Mouse (Mus musculus): Measurements from ENCODE around the gene Sfi1. TPM values are rescaled to one million over a fixed set of nuclear protein-coding genes. Genes with fewer than 3 reads are reported as not detected.
"Not testable (repeated sequence)": the region's sequence is repeated elsewhere in the genome, so short reads cannot be mapped to it uniquely, and the experiment has no call there.

Gene Sfi1
- total RNA-seq, 2 experiments from 2014 or later: 43.7 to 73.1 TPM

DNA sequence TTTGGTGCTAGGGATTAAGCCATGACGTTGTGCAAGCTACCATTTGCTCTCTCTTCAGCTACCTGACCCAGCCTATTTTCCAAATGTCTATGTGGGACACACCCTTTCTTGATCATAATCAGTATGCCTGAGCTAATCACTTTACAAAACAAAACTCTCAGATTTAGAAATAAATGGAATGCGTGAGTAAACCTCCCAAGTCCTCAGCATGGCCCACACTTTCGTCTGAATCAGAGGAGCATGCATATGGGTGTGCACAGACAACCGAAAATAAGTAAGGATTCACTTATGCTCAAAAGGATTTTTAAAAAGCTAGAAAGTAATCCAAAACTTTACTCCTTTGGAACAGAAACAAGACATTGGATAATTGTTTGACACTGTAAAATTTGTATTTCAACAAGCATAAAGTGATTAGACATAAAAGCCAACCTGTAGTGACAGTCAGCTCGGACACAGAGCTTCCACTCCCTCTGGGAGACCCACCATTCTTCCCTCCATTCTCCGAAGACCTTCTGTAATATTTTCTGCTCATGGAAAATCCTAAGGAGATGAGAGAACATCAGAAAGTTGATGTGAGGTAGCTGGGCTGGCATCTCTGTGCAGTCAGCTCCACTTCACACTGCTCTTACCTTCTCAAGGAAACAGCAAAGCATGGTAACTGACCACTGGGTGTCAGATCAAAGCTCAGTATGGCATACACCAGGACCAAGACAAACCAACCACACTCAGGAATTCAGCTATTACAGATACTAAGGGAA lies 14.1 kb downstream of the Sfi1 start:
- intact Hi-C loops (cut with DNase I): not testable (repeated sequence)

DNA sequence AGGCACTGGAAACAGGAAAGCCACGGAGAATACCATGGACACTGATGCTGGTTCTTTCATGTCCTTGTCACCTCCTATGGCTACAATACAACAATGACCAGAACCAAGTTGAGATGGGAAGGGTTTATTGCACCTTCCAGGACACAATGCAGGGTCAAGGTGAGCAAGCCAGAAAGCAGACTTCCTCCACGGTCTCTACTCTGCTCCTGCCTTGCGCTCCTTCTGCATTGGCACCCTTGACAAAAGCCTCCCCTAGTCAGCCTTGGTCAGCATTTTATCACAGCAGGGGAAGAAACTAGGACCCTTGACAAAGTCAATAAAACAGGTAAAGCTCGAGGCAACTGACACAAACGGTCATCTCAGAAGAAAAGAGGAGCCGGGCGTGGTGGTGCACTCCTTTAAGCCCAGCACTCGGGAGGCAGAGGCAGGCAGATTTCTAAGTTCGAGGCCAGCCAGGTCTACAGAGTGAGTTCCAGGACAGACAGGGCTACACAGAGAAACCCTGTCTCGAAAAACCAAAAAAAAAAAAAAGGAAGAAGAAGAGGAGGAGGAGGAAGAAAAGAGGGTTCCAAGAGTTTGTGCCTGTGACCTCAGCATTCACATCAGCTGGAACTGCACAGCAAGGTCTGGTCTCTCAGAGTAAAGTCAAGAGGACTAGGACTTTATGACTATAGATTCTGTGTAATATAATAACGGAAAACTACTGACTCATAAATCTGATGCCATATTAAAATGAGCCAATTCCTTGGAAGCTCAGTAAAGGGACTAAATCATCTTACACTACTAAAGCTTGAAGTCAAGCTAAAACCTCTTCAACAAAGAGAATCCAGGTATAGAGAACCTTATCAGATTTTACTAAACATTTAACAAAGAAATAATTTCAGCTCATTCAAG lies 19.6 kb downstream of the Sfi1 start:
- intact Hi-C loops (cut with DNase I): not testable (repeated sequence)

More for the DNA sequence above, 14.1 kb downstream of the Sfi1 start:
- DNase-seq (ENCODE audit: low spot score in 2 of 2): not testable (repeated sequence)

DNA sequence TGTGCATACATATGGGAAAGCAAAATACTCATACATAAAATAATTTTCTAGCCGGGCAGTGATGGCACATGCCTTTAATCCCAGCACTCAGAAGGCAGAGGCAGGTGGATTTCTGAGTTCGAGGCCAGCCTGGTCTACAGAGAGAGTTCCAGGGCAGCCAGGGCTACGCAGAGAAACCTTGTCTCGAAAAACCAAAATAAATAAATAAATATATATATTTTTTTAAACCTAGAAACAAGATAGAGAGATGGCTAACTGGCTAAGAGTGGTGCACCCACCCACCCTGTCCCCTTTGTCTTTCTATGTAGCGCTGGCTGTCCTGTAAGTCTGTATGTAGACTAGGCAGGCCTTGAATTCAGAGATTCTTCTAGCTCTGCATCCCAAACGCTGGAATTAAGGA lies 20.7 kb downstream of the Sfi1 start:
- intact Hi-C loops (cut with DNase I); DNase-seq (ENCODE audit: low spot score in 2 of 2): not testable (repeated sequence)

More for the DNA sequence above, 19.6 kb downstream of the Sfi1 start:
- DNase-seq (ENCODE audit: low spot score in 2 of 2): peak; percentile 68 to 69

DNA sequence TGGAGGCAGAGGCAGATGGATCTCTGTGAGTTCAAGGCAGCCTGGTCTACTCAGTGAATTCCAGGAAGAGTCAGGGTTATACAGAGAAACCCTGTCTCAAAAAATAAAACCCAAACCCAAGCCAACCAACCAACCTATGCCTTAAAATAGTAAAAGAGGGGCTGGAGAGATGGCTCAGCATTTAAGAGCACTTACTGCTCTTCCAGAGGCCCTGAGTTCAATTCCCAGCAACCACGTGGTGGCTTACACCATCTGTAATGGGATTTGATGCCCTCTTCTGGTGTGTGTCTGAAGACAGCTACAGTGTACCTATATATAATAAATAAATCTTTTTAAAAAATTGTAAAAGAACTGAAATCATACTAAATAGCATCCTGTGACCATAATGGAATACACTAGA lies 21.3 kb downstream of the Sfi1 start:
- peak in 1 of 2 experiments; percentile 53 for DNase-seq (ENCODE audit: low spot score in 2 of 2)
- intact Hi-C loops (cut with DNase I): not testable (repeated sequence)

DNA sequence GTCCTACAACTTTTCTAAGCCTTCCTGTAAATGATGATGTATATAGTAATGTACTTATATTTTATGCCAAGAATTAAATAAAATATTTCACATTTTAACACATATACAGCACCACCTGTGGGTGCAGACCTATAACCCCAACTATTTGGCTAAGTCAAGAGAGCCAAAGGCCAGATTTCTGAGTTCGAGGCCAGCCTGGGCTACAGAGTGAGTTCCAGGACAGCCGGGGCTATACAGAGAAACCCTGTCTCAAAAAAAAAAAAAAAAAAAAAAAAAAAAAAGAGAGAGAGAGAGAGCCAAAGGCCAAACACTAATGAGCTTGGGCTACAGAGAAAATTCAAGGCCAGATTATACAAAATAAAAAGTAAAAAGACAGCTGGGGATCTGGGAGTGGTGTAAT lies 24.2 kb downstream of the Sfi1 start:
- DNase-seq (ENCODE audit: low spot score in 2 of 2); intact Hi-C loops (cut with DNase I): not testable (repeated sequence)

DNA sequence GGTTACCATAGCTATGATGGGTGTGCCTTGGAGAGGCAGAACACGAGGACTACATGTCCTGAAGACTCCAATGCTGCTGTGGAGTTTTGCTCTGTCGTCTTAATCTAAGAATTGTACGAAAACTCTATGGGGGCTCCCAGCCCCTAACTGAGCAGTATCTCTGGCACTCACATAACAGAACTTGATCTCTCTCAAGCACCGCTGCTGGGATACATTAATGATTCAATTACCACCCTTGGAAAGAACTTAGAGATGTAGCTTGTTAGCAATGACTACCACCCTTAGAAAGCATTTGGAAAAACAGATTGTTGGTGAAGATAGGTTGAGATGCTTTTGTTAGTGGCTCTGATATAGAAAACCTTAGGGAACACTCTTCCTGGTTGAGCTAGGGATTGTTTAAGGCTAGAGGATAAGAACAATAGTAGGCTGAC lies 25.7 kb downstream of the Sfi1 start:
- DNase-seq (ENCODE audit: low spot score in 2 of 2): peak in 1 of 2 experiments; percentile 52
- intact Hi-C loops (cut with DNase I): not testable (repeated sequence)

DNA sequence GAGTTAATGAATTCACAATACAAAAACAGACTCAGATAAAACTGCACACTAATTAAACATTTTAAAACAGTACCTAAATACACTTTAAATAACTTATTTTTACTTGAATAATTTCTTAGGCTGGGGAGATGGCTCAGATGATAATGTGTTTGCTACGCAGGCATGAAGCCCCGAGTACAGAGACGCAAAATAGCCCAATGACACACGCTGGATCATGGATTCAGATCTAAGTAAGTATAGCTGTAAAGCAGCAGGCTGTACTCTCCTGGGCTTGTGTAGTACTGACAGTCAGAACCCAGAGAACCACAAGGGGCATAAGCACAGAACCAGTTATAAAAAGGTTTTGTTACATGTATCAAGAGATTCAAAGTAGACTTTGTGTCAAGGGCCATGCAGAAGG lies 26.1 kb downstream of the Sfi1 start:
- intact Hi-C loops (cut with DNase I); DNase-seq (ENCODE audit: low spot score in 2 of 2): not testable (repeated sequence)

DNA sequence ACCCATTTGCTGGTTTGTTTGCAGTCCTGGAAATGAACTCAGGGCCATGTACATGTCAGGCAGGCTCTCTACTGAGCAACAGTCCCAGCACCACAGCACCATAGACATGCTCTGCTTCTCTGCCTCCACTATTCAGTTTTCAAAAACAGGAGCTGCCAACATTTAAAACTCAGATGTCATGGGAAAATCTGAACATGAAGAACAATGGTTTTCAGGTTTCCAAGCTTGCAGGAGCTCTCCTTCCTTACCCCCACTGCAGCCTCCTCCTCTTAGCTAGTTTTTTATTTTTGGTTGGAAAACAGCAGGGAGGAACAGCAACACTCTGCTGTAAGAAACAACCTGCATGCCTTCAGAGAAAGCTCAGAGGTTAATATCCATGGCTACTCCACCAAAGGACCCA lies 26.9 kb downstream of the Sfi1 start:
- intact Hi-C loops (cut with DNase I); DNase-seq (ENCODE audit: low spot score in 2 of 2): not testable (repeated sequence)

DNA sequence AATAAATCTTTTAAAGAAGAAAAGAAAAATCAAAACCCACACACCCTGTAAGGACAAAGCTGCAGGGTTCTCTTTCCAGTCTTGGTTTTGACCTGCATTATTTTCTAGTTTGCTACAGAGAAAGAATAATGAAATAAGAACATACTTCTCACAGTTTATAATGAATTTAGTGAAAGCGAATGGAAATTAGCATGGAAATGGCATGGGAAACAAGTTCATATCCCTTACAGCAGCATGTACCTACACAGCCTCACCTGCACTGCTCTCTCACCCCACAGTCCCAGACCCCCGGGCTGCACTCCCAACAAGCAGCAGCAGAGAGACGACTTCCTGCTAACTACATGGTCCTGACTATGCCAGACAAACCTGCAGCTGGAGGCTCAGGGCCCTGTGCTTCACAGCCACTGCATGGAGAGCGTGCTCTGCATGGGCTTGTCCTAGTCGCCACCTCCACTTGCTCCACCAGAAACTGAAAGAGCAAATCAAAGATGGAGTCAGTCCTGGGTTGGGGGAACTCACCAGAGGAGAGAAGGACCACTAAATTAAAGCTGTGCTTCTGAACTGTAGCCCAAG lies 28.0 kb downstream of the Sfi1 start:
- intact Hi-C loops (cut with DNase I): not testable (repeated sequence)

DNA sequence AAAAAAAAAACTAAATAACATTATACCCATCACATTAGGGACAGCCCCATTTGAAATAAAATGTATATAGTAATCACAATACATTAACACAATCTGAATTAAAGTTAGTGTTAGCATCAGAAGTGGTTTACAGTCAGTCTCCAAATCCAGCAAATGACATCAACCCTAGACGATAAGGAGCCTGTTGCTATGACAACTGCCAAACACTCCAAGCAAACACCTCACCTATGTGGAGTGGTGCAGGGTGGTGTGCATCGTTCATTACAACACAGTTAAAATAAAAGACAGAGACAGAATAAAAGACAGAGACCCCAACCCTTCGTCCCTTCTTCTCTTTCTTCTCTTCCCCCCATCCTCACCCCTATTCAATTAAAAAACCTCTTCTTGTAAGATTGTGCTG lies 29.6 kb downstream of the Sfi1 start:
- DNase-seq (ENCODE audit: low spot score in 2 of 2); intact Hi-C loops (cut with DNase I): not testable (repeated sequence)

More for the DNA sequence above, 28.0 kb downstream of the Sfi1 start:
- DNase-seq (ENCODE audit: low spot score in 2 of 2): not testable (repeated sequence)

DNA sequence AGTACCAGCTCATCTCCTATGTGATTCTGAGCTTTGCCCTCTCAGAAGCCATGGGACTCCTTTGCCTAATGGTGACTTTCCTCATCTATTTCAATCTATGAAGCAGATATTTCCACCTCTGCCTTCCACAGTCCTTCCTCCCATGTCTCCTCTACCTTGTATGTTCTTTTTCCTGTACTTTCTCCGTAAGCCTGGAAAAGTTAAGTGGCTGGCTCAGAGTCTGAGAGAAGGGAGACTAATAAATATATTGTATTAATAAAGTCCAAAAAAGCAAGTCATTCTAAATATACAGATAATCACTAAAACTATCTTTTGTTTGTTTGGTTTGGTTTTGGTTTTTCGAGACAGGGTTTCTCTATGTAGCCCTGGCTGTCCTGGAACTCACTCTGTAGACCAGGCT lies 30.1 kb downstream of the Sfi1 start:
- DNase-seq (ENCODE audit: low spot score in 2 of 2); intact Hi-C loops (cut with DNase I): not testable (repeated sequence)

DNA sequence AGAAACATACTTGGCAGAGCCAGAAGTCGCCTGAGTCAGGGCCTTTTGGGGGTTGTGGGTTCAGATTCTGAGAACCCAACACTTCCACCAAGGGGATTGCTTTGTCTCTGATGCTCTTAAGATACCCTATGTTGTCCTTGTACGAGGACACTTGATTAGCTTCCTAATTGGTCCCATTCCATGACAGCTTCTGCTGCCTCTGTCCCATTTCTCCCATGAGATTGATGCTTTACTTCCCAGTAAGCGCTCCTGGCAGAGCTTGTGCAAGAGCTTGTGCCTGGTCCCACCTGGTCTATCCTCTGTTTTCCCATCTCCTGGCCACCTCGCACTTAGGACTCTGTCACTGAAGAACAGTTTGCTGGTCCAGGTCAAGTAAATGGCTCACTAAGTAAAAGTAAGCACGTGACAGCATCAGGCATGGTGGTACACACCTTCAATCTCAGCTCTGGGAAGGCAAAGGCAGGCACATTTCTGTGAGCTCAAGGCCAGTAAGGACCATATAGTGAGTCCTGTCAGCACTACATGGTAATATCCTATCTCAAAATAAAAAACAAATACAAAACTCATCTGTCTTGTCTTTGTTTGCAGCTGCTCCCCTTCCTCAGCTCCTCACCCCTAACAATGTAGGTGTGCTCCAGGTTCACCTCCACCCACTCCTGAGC lies 30.9 kb downstream of the Sfi1 start:
- intact Hi-C loops (cut with DNase I): not testable (repeated sequence)
- peak; percentile 59 to 71 for DNase-seq (ENCODE audit: low spot score in 2 of 2)

DNA sequence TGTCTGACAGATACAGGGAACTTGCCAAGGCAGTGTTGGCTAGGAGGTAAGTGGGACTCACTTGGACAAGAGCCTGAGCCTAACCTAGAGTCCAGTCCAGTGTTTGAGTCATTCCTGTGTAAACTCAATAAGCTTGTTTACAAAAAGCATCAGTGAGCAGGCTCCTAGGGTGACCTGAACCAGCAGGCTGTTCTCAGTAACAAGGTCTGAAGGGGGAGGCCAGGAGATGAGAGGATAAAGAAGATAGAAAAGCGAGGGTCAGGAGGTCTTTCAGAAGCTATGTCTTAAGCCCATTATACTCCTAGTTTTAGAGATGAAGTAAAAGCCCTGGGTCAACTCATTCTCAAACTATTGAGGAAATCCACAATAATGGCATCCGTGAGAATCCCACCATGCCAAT lies 31.9 kb downstream of the Sfi1 start:
- DNase-seq (ENCODE audit: low spot score in 2 of 2): peak in 1 of 2 experiments; percentile 64
- intact Hi-C loops (cut with DNase I): not testable (repeated sequence)

DNA sequence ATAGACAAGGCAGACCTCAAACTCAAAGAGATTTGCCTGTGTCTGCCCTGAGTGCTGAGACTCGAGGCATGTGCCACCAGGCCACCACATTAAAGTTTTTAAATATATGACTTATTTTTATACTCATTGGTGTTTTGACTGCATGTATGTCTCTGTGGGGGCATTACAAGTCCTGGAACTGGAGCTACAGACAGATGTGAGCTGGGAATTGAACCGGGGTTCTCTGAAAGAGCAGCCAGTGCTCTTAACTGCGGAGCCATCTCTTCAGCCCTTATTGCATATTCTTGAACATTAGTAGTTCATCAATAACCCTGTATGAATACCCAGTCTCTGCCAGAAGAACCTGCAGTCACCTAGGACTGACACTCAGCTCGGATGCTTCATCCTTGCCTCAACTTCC lies 34.5 kb downstream of the Sfi1 start:
- DNase-seq (ENCODE audit: low spot score in 2 of 2): not testable (repeated sequence)

DNA sequence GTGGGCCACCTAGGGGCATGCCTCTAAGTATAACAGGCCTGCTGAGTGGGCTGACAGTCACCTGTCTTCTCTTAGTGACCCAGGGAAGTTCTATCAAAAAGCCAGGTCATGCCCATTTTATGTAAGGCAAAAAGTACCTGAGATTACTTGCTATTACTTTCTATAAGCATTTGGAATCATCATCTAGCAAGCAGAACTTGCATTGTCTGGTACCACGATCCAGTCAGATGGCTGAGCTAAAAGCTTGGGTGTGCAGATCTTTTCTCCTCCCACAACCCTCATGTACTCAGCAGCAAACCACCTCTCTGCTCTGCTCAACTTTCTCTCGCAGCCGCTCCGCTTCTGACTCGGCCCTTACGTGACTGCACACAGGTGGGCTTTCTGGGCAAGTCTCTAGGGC lies 35.3 kb downstream of the Sfi1 start:
- intact Hi-C loops (cut with DNase I): not testable (repeated sequence)
- DNase-seq (ENCODE audit: low spot score in 2 of 2): peak in 1 of 2 experiments; percentile 47

More for the DNA sequence above, 34.5 kb downstream of the Sfi1 start:
- intact Hi-C loops (cut with DNase I): not testable (repeated sequence)

DNA sequence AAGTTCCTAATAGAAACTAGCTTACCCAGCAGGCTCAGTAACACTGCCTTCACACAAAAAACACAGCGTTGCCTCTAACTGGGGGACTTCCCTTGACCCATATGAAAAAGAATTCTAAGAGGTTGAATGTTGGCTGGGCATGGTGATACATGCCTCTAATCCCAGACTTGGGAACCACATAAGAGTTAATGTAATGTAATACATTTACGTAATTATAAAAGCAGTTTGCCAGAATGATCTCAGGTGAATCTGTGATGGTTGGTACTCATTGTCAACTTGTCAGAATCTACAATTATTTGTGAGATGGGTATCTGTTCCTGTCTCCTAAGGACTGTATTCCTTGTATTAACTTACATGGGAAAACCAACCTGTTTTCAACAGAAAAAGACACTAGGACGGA lies 36.3 kb downstream of the Sfi1 start:
- DNase-seq (ENCODE audit: low spot score in 2 of 2); intact Hi-C loops (cut with DNase I): not testable (repeated sequence)

DNA sequence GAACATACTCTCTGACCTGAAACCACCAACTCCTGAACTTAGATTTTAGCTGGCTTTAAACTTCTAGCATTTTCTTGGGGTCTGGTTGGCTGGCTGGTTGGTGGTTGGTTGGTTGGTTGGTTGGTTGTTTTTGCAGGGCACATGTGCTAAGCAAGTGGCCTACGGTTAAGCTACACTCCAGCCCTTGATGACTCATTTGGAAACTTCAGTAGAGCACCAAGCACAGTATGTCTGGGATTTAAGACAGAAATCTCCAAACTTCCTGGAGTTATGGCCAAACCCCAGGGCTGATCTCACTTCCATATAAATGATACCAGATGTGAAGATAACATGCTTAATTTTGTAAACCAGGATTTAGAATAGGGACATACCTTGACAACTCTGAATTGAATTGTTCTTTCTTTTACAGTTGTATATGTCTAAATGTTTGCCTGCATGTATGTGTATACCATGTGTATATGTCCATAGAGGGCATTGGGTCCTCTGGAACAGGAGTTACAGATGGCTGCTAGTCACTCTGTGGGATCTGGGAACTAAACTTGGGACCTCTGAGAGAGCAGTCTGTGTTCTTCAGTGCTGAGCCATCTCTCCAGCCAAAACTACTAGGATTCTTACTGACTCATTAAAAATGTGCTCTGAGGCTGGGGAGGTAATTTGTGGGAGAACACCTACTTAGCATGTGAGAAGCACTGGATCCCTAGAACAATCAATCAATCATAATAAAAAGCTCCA lies 39.4 kb downstream of the Sfi1 start:
- DNase-seq (ENCODE audit: low spot score in 2 of 2): peak; percentile 48 to 71
- intact Hi-C loops (cut with DNase I): not testable (repeated sequence)

DNA sequence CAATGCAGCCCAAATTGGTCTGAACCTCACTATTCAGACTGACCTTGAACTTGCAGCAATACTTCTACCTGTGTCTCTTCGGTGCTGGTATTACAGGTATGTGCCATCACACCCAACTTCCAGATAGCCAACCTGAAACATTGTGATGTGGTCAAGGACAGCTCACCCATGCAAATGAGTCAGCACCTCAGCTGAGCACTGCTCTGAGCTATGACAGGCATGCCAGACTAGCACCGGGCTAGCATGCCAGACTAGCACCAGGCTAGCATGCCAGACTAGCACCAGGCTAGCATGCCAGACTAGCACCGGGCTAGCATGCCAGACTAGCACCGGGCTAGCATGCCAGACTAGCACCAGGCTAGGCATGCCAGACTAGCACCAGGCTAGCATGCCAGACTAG lies 41.9 kb downstream of the Sfi1 start:
- DNase-seq (ENCODE audit: low spot score in 2 of 2); intact Hi-C loops (cut with DNase I): not testable (repeated sequence)

DNA sequence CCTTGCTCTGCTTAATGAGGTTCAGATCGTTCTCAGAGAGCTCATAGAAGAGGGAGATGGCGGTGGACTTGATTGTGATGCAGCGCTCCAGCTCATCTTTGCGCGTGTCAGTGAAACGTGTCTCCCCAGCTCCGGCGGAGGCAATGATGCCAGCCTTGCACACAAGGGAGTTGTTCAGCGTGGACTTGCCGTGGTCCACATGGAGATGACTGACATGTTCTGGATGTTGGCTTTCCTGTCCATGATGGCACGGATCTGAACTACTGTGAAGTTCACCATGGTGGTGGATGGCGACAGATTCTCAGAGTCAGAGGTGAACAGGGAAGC lies 42.6 kb downstream of the Sfi1 start:
- intact Hi-C loops (cut with DNase I); DNase-seq (ENCODE audit: low spot score in 2 of 2): not testable (repeated sequence)

All from left cerebral cortex, postnatal 36 days (tissue).